Mouse (Mus musculus) gastrocnemius, adult 8-10 months (tissue): ENCODE results near the gene Map2. TPM values are rescaled to one million over a fixed set of nuclear protein-coding genes. Genes with fewer than 3 reads are reported as not detected.

Experiments used
- DNase-seq, 2 experiments: peaks; one replicate each; pipeline ENCODE4 v3.0.0; 2022; ENCODE audit warnings: low spot score in 2 of 2
- total RNA-seq, 4 experiments: library from RNA; stranded (reverse); gene quantifications; 2 replicates each; pipeline ENCODE4 v1.2.4; 2022

Gene Map2
- total RNA-seq = 1 to 10 TPM; 1.6 to 3.2 (median 2.1) TPM

DNA sequence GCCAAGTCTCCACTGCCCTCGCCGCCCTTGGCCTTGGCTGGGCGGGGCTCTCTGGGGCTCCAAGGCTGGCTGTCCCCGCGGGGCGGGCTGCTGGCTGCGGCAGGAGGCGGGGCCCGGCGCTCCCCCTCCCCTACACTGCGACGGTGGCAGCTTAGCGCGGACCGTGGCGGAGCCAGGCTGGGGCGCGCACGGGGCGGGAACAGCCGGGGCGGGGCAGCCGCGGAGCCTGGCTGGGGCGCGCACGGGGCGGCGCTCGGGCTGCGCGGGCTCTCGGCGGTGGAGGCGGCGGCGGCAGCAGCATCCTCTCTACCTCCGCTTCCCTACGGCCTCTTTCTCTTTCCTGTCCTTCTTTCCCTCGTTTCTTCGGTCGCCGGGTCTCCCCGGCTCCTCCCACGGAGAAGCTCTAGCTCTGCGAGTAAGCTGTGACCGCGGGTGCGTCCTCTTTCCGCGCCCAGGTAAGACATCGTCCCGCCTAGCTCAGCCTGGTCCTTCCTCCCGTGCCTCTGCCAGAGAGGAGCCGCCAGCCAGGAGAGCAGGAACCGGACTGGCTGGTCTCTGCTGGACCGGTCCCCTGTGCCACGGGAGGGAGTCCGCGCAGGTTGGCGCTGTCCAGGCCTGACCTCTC is at the start of gene Map2:
Gene Map2, plus strand, starts transcription at position 233 of the 625 bp plus-strand sequence.
- DNase-seq = peak; percentile 49 to 76

DNA sequence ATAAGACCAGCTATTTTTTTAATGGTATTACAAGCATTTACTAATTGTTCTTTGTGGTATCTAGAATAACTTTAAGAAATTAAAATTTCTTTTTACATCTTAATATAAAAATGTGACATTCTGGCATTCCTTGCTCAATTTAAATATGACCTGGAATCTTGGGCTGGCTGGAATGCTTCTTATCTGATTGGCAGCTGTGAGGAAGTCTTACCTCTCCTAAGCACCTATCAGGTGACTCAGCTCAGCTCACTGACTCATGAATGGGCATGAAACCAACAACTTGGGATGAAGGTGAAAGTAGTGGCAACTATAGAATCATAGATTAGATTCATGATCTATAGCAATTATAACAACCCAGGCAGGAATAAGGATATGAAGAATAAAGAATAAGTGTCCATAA is 42.1 kb upstream of the Map2 start:
- DNase-seq = no peak

DNA sequence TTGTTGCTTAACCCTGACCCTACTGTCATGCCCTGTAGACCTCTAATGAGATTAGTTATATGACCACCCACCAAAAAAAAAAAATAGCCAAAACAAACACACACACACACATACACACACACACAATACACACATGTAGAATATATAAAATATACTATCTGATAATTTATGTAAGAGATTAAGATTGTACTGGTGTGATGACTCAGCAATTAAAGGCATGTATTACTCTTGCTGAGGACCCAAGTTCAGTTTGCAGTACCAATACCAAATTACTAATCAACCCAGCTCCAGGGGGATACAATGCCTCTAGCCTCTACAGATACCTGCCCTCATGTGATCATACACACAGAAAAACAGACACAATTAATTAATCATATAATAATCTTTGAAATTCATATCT is 39.7 kb upstream of the Map2 start:
- no peak for DNase-seq

DNA sequence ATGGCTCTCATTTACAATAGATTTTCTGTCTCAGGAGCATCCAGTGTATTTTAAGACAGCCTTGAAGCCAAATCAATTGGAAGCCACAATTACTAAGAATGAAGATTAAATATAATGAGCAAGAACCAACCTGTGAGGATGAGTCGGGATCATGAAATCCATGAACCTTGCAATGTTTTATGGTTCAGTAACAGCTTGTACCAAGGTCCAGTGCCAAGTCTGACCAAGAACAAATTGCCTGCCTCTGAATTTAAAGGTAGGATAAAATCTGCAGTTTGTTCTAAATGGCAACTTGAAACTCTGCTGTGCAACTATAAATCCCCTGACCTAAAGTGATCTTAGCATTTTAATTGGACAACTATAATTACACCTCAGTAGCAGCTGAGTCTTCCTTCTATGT is 34.4 kb upstream of the Map2 start:
- no peak for DNase-seq

DNA sequence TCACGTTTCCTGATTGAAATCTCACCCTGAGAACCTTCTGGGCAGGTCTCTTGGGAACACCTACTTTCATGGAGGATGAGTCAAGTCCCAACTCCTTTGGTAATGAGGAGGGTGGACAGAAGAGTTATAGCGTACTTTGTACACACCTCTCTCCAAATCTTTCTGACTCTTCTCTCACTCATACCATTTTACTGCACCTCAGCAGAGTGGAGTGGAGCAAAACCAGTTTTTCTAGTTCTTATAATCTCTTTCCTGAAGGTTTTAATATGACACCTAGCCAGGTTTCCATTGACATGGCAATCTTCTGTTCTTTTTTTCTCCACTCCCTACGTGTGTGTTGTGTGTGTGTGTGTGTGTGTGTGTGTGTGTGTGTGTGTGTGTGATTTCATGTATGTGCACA is 29.9 kb upstream of the Map2 start:
- DNase-seq = no peak

DNA sequence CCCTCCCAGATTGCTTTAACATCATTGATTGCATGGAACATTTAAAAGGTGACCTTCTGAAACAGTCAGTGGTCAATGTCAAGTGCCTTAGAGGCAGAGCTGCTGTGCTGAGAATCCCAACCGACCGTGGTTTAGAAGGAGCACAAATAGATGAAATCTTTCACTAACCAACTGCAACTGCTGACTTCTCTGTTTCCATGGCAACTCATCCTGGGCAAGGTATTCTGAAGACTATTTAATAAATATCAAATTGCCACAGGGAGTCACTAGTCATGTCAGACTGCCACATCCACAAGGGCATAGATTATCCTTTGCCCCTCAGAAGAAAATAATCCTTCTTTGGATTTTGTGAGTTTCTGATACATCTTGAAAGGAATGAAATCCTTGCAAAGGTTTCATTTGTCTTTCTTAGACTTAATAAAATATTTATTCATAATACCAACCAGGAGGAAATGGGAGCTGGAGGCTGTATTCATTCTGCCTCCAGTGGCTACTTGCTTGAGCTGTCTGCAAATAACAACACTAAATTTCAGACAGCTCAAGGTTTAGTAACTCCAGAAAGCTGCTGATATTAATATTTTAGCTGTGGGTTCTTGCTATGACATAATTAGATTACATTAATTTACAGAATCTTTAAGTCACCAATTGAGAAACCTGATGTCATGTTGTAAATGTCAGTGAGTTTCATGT is 26.1 kb upstream of the Map2 start:
- DNase-seq = no peak

DNA sequence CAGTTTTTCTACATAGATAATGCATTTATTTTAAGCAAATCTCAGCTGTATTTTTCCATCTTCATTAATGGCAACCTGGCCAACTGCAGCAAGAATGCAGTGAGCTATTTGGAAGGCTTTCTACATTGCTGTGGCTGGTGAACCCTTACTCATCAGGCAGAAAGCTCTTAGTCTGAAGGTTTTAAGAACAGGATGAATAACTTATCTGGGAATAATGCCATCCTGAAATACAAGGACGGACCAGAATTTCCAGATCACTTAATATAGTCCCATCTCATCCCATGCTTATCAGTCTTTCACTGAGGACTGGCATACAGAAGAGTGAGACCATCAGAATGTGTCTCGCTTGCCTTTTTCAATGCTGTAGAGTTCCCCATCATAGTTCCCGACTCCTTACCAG is 24.3 kb upstream of the Map2 start:
- no peak for DNase-seq

DNA sequence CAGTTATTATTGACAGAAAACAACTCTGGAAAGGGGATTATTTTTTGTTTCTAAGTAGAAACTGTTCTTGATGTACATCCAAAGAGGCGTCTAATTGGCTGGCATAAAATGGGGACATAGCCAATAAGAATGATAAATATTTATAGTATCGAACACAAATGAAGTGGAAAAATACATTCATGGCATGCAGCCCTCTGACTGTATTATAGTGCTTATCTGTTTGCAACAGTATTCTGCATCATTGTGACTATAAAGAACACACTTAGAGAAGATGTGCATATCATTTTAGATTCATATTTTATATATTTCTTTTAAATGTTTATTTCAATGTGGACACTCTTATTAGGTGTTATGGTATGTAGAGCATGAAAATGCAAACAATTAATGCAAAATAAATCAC is 17.9 kb upstream of the Map2 start:
- no peak for DNase-seq

DNA sequence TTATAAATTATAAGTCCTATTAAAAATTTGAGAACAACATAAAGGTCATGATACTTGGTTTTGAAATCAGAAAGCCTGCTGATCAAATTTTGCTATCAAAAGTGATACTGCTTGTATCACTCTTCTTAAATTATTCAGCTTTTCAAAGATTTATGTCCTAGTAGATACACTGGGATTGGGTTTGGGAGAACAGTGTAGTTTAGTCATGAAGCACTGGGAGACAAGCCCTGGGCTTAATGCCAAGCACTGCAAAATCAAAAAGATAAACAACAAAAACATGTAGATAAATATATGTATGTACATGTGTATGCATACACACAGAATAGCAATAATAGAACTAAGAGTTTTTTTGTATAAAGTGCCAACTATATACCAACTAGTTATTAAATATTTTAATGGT is 17.5 kb upstream of the Map2 start:
- no peak for DNase-seq

DNA sequence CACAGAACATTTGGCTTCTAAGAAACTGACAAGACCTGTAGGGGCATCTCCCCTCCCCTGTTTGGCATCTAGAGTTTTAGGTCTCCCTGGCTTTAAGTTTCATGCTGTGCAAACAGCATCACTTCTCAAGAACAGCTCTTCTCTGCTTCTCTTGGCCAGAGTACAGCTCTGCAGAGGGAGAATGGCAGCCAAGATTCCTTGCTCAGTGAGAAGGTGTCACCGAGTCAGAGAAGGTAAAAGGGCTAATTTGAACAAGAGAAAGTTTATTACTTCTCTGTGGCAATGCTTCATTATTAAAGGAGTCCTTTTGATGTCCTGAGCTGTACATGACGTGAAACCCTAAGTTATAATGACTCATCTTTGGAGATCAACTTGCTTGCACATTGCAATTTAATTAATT is 10.4 kb upstream of the Map2 start:
- no peak for DNase-seq

DNA sequence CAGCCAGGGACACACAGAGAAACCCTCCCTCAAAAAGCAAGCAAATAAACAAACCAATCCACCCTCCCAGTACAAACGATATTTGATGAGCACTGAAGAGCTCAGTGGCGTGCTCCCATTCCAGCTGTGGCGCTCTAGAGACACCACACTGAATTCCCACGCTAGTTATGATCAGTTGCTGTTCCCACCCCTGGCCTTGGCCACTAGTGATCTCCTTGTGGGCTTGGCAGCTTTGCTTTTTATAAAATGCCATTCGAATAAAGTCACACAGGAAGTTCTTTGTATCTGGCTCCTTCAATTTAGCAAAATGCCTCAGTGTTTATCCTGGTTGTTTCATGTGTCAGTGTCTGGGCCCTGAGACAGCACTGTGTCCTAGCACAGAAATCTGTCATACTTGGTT is 6.4 kb upstream of the Map2 start:
- DNase-seq = no peak

DNA sequence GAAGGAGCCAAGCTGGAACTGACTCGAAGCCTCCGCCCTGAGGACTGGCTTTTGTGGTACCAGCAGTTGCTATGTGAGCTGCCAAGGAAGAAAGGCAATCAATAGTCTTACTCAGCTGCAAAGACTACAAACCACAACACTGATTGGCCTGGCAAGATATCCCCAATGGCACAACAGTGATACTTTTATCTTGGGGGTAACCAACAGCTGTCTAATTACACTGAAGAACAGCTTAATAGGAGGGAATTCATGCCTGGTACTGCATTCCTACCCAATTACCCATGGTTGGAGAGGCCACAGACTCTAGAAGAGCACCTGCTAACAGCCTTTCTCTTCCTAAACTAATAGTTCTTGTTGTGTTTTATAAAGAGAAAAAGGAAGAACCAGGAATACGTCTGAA is 2.9 kb upstream of the Map2 start:
- no peak for DNase-seq

DNA sequence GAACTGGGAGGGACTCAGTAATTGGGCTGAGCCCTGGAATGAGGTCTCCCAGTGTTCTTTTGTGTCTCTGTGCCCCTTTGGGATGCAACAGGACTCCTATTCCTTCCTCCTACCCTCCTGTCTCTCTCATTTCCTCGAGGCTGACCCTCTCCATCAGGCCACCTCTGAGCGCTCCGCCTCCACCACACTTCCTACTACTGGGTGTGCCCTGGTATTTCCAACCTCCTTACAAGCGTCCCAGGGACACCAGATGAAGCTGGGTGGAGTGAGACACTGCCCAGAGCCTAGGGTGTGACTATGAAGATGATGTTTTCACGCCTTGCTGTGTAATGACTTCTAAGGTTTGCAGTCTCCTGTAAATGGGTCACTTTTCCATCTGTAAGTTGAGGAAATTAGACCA is 1.4 kb upstream of the Map2 start:
- DNase-seq = no peak

DNA sequence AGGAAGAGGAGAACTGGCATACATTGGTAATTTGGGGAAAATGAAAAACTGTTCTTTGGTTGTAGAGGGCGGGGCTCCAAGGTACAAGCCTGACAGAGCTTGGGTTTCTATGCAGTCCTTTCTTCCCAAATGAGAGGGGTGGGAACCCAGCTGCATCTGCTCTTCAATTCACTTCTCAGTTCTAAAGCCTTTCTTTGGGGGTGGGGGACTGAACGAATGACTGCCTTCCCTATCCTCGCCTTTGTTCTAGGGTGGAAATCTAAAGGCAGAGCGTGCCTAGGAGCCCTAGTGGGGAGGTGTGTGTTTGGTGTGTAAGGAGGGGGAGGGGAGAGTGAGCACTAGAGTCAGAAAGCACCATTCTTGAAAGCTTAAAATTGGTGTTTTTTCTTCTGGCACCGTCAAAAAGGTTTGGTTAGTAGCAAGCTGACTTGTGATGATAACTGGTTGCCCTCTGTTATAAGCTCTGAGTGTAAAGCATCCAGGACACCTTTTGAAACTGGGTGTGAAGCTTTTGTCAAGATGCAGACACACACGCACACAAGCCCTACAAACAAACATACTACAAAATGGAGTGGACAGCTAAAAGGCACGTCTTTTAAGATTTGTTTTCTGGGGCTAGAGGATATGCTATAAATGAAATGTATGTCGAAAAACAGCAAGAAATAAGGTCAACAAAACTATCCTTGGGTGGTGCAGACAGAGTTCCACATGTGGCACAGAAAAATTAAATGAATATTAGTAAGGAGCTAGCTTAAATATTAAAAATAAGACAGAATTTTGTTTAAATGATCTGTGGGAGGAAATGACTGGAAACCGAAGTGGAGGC is 1.2 kb downstream of the Map2 start:
- no peak for DNase-seq

DNA sequence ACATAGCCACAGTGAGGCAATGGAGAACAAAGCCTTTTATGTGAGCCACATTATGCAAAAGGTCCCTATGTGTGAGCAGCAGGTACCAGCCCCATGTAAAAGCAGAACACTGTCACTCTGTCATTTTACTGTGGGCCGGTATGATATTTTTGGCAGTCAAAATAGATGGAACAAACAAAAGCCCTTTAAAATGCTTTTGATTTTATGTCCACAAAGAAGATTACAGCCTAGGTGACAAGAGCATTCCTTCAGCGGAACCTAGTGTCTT is 1.7 kb downstream of the Map2 start:
- no peak for DNase-seq

DNA sequence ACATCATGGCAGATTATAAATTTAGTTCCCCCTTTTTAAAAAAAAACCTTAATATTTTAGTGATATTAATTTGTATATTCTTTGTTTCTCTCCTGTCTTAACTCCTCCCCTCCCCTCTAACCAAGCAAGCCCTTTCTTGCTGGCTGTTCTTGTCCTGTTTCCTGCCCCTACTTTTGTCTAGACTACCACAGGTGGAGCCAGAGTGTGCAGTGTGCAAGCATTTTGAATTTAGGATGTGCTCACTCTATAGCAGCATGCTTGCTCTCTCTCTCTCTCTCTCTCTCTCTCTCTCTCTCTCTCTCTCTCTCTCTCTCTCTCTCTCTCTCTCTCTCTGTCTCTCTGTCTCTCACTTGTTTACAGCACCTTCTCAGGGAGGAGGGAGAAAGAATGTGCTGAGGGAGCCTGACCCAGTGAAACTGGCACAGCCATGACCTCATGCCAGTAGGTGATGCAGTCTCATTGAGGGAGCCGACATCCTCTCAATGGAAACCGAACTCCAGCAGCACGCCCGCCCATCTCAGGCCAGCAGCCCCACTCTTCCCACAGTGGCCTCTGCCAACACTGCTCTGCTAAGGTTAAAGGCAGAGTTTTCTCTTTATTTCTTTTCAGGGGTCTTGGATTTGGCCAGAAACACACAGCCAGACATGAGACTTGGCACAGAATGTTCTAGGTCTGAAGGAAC is 2.6 kb downstream of the Map2 start:
- no peak for DNase-seq

DNA sequence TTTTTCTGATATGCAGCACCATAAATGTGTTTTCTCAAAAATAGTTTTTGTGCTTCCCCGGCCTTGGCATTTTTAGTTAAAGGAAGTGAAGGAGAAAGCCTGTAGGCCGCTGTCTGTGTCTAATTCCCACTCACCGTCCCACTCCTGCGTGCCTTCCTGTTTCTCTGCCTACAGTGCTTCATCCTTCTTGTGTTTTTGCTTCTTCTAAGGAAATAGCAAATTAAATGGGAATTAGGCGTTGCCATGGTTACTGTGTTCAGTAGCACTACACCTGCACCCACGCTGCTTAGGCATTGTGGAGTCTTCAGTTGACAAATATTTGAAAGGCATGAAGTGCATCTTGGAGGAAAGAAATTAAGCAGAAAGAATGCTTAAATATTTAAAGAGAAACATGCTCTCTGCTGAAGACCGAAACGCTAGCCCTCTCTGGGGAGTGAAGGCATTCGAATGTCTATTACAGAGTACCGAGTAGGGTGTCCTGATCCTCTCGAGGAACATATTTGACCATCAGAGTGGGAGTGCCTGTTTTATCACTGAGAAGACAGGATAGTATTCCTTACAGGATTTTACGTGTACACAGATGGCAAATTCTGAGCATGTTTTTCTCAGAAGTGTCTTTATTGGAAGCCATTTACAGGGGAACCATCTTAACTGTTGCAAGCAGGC is 12.1 kb downstream of the Map2 start:
- no peak for DNase-seq

DNA sequence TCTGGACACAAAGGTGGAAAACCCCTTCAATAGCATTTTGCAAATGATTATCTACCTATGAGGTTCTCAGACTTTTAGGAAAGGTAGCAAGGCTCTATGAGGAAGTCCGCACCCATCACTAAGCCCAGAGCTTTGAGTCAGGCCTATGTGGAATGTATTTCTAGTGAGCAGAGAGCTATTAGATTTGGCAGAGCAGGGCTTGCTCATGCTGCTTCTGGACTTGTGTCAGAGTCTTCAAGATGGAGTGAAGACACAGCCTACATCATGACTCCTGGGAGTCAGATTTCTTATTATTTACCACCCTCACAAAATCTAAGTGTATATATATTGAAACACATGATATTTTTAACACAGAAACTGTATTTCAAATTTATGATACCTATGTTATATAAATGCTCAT is 17.3 kb downstream of the Map2 start:
- no peak for DNase-seq

DNA sequence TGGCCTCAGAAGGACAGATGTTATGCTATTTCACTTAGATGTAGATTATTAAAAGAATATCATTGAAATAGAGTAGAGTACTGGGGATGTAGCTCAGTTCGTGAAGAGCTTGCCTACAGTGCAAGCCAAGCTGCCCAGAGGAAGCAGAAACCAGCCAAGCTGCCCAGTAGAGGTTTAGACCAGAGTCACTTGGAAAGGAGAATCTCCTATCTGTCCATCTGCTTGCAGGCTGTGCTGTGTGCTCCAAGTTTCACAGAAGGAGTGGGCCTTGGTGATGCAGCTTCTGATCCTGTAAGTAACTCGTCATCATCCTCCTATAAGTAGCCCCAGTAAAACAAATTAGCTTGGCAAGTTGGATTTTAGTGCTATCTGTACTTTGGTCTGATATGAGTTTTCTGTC is 17.8 kb downstream of the Map2 start:
- DNase-seq = no peak

DNA sequence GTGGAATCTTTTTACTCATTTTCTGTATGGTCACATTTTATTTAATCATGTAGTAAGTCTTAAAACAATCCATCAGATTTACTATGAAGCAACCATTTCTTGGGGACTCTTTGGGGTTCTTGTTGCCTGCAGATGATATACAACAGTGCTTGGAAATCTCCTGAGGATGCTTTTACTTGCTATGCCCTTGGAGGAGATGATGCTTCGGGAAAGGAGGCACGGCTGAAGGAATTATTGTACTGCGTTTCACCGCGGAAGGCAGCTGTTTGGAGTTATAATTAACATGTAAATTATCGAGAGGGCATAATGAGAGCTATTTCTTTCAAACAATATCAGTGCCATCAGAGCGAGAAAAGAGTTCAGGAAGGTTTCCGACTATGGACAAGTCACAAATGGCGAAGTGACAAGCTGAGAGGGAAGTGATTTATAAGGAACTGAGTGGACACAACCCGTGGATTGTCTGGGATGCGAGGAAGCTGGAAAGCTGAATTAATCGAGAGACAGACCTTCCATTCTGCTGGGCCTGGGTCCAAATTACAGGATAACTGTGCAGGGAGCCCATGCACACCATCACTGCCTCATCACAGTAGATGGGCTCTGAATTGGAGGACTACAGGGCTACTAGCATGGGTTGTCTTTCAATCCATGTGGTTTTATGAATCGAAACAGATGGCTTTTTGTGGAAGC is 20.1 kb downstream of the Map2 start:
- DNase-seq = no peak

DNA sequence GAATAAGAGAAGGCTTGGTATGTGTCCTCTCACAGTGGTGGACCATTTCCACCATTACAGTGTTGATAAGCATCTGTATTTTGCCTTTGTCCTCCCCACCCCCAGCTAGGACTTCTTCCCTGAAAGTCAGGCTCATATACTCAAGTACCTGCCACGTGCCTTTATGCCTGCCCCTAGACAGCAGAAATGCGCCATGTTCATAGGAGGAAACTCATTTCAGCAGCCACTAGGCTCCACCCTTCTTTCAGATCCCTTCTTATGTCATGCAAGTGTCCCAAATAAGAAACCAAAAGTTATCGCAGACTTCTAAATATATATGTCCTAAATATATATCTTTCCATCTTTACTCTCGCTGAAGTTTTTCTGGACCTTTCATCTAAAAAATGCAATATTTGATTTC is 21.2 kb downstream of the Map2 start:
- DNase-seq = no peak
